Mouse (Mus musculus): Measurements from ENCODE around the gene Casq1.

GRCm38 (mm10) chr1:172186401-172187289 lies 33.0 kb downstream of the Casq1 start:
- TF ChIP-seq CTCF (conservative IDR thresholded peaks at IDR 0.05; ENCODE audit: low read length): peak; percentile 16; the same call in 1 of the 2 replicates
- TF ChIP-seq POU5F1 (IDR thresholded peaks at IDR 0.05; ENCODE audit: borderline replicate concordance, low read length): no peak

Measured in E14TG2a.4 (cell line).